Mouse (Mus musculus) adrenal gland, postnatal 25 days (tissue): ENCODE results near the gene Igfbpl1. TPM values are rescaled to one million over a fixed set of nuclear protein-coding genes. Genes with fewer than 3 reads are reported as not detected.

Experiments
- DNase-seq: peaks from one replicate; pipeline ENCODE4 v3.0.0; 2021; ENCODE audit warnings: mixed read lengths
- total RNA-seq: library from RNA; stranded (reverse); gene quantifications from 2 replicates; pipeline ENCODE4 v1.2.3, GENCODE M21; 2021

Igfbpl1 gene
- total RNA-seq, 1 experiment from 2014 or later: not detected

DNA sequence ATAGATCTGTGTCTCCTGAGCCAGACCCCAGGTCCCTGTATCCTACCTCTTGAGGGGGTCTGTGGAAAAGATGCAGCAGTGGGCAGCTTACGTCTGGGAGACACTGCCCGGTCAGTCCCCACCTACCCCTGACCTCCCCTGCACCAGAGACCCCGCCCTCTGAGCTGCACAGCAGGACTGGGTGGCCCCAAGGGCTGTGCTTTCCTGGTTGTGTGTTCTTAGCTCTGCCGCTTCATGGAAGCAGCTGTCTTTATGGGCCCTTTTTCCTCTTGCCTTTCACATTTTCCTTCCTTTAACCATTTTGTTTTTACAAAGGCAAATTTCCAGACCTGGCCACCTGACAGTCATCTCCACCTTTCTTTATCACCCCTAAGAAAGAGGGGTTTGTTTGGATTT, 56.1 kb downstream of the Igfbpl1 start:
- DNase-seq: no peak

DNA sequence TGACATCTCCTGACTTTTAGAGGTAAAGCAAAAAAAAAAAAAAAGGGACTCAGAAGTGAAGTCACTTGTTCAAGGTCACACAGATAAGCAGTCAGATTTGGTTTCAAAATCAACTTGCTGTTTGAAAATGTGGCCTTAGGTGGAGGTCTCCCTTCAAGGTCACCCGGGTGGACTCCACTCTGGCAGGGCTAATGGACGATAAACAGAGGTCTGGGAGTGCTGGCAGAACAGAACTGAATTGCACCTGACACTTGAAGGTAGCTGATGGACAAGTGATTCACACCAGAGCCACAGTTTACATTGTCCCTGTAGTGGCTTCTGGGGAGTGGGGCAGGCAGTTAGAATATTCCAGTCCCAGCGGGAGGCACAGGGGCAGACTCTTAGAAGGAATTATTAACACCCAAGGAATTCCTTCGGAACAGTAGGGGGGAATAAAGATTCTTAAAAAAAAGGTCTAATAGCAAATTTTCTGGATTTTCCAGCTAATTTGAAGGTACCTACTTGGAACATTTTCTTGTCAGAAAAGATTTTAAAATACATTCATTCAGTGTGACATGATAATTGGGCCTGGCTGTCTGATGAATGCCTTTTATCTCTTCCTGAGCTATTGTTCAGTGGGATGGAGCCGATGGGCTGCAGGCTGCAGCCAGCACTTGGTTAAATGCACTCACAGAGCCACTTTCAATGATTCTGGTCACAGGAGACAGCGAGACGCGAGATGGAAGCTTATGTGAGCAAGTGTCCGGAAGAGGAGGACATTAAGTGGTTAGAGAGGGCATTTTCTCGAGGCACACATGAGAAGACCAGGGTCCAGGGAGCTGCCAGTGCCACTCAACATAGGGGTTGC, 56.7 kb downstream of the Igfbpl1 start:
- DNase-seq: no peak

DNA sequence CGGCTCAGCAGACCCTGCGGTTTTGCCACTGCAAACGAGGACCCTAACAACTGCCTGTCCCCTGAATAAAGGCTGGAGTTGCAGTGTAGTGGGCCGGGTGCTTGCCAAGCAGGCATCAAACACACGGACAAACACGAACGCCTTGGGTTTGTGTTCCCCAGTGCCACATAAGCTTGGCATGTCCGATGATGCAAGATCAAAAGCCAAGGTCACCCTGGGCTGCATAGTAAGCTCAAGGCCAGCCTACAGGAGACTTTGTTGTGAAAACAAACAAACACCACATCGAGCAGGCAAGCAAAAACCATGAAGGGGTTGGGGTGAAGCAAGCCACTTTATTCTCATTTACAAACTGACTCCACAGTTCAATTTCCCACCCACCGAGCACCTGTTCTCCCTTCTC, 57.6 kb downstream of the Igfbpl1 start:
- peak; percentile 44 for DNase-seq

DNA sequence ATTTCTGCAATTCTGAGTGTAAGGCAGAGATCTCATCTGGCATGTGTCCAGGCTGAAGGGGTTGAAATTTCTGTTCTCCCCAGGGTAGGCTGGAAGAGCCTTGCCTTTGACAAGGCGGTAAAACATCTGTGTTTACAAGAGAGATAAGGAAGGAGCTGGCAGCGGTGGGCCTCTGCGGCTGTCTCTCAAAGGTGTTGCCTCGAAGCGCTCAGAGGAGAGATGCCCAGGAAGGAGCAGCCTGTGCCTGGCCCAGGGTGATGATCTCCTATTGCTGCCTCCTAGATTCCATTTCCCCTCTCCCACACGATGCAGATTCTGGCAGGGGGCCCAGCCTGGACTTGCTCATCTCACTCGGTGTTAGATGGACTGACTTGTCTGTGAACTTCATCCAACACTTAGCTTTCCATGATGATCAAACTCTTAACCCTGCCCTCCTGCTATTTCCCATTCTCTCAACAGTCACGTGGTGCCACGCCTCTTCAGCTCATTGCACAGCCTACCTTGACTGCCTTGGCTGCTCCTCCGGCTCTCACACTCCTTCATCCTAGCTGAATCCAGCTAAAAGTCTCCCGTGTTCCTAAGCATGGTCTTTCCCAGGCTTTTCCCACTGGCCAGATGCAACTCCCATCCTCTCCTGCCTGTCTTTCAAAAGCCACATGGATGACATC, 58.7 kb downstream of the Igfbpl1 start:
- DNase-seq: peak; percentile 63

DNA sequence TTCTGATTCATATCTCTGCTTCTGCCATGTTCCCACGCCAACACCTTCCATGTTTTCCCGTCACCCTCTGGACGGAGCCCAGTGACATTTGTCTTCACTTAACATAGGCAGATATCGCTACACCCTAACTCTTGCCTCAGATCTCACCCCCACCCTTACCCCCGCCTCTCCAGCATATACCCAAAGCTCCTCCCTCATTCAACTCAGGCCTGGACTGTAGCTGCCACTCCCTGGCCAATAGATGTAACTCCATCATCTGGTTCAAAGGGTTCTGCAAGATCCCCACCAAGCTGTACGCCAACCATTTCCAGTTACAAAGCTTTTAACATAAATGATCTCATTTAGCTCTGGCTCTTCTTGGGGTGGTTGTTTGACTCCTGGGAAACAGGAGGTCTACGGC, 59.9 kb downstream of the Igfbpl1 start:
- no peak for DNase-seq

DNA sequence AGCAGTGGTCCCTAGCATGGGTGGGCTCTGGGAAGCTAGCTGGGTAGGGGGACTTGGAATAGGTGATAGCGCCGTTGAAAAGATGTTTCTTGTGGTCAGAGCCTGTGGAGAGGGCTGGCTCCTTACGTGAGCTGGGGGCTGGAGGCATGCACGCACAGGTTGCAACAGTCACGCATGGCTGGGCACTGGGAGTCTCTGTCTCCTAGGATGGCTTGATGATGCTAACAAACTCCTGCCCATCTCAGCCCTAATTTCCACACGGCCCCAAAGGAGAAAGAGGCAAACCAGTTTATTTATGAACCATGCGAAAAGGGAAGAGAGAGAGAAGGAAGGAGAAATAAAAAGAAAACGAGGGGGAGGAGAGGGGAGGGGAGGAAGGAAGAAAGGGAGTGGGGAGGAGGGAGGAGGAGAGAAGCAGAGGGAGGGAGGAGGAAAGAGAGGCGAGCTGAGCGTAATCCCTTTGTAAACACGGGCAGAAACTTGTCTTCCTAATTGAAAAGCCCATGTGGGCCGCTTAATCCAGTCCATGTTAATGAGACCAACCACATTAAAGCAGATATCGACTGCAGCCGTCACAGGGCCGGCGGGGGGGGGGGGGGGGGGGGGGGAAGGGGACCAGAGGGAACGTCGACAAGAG, 61.0 kb downstream of the Igfbpl1 start:
- no peak for DNase-seq

DNA sequence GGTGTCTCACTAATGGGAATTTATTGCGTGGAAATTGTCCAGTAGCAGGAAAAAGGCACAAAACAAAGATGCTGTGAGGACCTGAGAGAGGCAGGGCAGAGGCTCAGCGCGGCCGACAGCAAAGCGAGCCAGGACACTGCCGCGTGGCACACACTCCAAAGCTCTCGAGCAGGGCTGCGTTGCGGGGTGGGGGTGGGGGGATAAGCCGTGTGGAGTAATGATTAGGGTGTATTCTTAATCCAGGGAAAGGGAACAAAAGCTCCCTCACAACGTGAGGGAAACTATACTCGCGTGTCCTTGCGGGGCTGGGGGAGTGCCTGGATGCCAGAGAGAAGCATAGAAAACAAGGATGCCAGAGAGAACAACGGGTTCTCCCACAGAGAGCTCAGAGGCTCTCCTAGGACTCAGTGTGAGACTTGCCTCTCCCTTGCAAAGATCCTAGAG, 61.6 kb downstream of the Igfbpl1 start:
- no peak for DNase-seq

DNA sequence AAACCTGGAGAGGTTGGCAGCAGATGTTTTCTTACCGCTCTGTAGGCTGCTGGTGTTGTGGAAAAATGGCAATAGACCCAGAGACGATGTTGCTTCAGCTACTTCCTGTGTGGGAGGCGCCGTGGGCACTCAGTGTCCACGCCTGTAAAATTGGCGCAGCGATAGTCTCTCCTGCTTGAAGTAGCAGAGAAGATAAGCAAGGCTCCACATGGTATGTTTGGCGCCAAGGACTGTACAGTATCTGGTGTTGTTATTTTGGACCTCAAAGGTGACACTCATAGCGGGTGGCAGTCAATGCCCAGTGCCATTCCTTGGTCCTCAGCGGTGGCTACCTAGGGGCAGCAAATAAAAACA, 62.6 kb downstream of the Igfbpl1 start:
- DNase-seq: no peak

DNA sequence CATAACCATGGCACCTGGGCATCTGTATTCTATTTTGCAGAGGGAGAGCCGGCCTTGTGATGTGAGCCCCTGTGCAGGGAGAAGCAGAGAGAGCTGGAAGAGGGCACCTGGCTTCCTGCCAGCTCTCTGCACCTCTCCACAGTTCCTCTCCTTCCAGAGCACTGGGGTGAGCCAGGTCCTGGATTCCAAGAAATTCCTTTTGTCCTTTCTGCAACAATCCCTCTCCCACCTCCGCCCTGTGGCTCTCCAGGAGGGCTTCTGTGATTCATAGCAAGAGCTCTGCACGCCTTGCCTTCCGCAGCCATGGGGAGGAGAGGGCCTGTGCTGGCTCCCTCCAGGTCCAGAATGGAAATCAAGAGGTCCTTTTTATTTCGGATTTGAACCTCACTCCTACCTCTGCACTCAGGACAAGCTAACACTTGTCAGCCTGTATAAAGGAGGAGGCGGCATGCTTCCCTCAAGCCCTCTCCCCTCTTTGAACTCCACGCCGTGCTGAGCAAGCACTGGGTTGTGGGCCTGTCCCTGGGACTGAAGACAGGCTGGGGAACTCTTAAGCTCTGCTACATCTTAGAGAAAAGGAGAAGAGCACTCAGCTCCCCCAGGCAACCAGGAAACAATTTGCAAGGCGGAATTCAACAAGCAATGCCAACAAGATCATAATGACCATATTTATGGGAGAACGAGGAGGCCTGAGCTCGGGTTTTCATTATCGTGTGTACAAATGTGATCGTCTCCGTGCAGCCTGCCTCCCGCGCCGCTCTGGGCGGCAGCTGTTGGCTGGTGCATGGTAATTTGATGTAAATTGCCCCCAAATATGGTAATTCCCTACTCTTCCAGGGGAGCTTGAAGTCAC, 63.2 kb downstream of the Igfbpl1 start:
- no peak for DNase-seq

DNA sequence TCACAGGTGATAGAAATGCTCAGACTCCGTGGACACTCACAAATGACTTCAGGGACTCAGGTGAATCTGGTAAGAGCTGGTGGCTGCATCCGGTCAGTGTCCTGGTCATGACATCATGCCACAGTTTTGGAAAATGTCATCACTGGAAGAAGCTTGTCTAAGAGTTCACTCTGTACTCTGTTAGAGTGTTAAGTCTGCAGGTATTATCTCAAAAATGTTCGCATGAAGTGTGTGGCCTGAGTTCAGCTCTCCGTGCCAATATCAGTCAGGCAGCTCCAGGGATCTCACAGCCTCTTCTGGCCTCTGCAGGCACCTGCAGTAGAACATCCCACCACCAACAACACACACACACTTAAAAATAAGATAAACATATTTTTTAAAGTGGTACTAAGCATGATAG, 64.1 kb downstream of the Igfbpl1 start:
- no peak for DNase-seq

Other genes with a start within 250 kb of the Igfbpl1 start
- 32.9 and 42.0 TPM in 2 replicates for gene Aldh1b1, start 27.9 kb downstream of the Igfbpl1 start, total RNA-seq
- gene Stra6l, start 21.7 kb upstream of the Igfbpl1 start, total RNA-seq: 0.24 and 1.0 TPM in 2 replicates
- 0.18 and 0.38 TPM in 2 replicates for gene Ccdc180, start 63.4 kb upstream of the Igfbpl1 start, total RNA-seq
- 24.9 and 31.2 TPM in 2 replicates for gene Tdrd7, start 138.4 kb upstream of the Igfbpl1 start, total RNA-seq
- 2.1 and 5.2 TPM in 2 replicates for gene Tmod1, start 212.0 kb upstream of the Igfbpl1 start, total RNA-seq